Mouse (Mus musculus) frontal cortex, postnatal 14 days (tissue): ENCODE measurements around the gene Stk36.

Experiments used
- DNase-seq, 2 experiments: peaks; one replicate each; pipeline ENCODE4 v3.0.0; 2022; ENCODE audit warnings: low spot score in 2 of 2

The Stk36 gene

DNA sequence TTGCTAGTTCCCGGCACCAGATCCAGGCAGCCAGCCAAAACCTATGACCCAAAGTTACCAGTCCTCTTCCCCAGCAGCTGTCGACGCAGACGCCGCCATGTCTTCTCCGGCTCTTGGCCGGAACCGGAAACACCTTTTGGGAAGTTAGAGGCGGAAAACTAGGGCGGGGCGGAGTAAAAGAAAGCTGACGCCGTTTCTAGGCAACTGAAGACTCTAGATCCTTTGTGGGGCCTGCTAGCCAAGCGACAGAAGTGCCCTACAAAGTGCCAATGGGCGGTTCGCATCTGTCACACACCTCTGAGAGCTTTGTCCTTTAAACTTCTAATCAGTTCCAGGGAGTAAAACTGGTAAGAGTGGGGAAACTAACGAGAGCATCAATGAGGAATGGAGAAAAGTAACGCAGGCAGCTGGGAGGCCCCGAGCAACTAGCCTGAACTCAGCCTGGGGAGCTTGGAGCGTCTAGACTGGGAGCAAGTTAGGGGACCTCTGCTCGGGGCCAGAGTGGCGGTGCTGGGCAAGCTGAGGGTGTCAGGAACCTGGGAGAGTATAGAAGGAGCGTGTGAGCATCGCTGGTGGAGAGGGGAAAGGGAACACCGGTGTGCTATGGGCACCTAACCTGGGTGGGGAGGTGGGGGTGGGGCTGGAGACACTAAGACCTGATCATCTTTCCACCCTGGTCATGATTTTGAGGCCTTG is at the start of gene Stk36, which contains the start of gene Rnf25:
Gene Stk36 (plus strand): TSS at position 179 of the 696 bp plus-strand sequence.
Gene Rnf25 (minus strand): TSS at position 131 of the 696 bp plus-strand sequence.
- peak; percentile 78 to 80 for DNase-seq

DNA sequence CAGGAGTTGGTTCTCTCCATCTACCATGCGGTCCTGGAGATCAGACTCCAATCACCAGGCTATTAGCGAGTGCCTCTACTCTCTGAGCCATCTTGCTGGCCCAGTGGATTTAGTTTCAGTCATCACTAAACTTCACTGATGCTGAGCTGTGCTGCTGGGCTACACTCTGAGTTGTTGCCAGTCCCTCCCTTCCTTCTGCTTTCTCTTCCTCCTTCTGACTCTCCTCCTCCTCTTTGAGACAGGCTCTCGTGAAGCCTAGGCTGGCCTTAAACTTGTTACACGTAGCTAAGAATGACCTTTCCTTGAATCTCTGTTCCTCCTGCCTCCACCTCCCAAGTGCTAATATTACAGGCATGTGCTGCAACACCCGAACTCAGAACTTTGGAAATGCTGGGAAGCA is 42.2 kb upstream of the Stk36 start:
- DNase-seq, result no peak

DNA sequence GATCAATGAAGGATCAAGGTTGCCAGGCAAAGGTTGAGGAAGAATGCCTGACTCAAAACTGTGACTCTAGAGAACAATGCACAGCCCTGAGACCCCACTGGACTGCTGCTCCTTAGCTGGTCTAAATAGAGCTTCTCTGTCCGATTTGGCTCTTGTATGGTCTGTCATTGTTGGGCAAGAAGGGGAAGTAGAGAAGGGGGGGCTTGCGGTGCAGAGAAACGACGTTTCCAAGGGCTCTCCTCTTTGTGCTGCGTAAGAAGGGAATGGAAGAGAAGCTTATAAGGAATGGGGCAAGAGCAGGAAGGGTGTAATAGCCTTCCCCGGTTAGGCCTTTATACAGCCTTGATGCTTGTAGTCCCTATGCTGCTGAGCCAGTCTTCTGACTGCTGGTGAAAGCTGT is 35.4 kb upstream of the Stk36 start:
- no peak for DNase-seq

DNA sequence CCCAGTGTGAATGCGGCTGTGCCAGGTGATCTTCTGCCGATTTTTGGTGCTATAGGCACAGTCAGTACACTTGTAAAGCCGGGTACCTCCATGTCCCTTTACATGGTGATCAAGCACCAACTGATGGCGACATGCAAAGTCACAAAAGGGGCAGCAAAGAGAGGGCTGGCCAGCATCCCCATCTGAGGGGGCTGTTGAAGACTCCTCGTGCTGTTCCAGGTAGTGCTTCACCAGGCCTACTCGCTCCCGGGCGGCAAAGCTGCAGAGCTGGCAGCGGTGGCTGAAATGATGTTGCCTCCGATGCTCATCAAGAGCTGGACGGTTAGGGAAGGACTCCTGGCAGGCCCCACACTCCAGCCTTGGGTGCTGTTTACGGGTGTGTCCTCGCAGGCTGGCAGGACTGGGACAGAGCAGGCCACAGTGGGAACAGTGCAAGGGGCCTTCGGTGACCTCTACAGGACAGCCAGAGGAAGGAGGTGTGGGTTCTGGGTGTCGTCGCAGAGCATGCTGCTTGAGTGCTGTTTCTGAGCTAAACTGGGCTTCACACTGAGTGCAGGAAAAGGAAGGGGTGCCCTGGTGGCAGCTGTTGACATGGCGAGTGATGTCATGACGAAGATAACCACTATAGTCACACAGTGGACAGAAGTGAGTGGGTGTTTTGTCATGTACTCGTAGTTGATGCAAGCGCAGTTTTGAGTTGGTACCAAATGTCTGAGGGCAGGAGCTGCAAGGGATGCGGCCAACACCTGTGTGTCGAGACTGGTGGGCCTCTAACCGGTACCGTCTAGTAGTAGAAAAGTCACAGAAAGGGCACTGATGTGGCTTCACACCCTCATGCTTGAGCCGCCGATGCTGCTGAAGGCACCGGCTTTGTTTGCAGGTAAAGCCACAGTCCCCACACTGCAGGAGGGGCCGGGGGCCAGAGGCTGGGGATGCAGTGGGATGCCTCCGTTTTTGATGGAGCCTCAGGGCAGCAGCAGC is 31.2 kb upstream of the Stk36 start:
- DNase-seq, result no peak

DNA sequence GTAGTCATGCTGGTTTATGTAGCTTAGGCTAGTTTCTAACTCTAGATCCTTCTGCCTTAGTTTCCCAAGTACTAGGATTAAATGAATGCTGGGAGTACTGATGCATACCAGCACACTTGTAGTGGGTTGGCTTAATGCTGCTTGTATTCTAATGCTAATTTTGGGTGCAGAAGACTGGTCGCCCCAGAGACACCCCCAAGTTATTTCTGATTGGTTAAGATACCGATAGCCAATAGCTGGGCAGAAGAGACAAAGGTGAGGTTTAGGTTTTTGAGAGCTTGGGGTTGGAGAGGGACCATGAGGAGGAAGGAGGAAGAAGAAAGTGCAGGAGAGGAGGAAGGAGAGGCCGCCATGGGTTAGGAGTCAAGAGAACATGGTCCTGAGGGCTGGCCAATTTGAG is 18.6 kb upstream of the Stk36 start:
- DNase-seq, result no peak

DNA sequence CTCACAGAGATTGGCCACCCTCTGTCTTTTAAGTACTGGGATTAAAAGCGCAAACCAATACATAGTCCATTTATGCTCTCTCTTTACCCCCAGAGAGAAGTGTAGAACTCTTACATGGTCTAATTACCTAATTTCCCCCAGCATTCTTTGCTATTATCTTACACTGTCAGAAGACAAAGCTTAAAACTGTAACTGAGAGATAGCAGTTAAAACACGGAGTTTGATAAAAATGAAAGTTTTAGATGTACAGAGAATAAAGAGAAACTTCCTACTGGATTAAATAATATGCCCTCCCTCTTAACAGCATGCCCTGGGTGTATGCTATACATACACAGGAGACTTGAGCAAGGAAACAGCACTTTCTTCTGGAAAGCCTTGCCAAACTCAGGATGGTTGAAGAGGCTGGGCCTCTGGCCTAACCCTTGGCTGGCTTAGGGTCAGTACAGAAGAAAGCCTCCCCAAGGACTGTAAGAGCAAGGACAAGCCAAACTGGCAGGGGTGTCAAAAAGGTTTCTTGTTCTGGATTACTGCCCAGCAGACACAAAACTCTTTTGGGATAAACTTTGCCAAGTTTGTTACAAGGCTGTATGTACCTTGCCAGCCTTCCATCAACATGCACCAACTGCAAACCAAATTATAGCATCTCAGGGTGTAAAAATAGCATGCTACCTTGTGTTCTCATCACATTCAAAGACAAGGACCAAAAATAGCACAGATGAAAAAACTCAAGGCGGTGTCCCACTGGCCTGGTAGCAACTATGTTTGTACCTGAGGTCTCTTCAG is 16.4 kb upstream of the Stk36 start:
- no peak for DNase-seq

DNA sequence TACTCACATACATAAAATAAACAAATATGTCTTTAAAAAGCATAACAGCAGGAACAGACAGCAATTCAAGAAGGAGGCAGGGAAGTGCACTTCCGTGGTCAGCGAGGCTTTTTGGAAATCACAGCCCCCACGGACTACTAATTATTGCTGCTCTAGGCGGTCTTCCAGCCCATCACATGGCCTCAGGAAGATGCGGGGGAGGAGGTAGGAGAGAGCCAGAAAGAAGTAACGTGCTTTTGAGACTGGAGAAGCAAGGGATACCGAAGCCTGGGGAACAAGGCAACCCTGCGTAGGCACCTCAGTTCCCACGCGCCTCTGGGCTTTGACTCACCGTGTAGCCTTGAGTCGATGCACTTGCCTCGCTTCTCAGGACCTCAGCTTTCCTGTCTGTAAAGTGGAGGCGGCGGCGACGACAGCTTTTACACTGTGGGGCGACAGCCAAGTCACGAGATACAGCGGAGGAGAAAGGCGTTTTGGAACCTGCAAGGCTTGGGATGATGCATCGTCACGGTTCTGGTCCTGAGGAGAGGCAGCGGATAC is 13.9 kb upstream of the Stk36 start:
- no peak for DNase-seq

DNA sequence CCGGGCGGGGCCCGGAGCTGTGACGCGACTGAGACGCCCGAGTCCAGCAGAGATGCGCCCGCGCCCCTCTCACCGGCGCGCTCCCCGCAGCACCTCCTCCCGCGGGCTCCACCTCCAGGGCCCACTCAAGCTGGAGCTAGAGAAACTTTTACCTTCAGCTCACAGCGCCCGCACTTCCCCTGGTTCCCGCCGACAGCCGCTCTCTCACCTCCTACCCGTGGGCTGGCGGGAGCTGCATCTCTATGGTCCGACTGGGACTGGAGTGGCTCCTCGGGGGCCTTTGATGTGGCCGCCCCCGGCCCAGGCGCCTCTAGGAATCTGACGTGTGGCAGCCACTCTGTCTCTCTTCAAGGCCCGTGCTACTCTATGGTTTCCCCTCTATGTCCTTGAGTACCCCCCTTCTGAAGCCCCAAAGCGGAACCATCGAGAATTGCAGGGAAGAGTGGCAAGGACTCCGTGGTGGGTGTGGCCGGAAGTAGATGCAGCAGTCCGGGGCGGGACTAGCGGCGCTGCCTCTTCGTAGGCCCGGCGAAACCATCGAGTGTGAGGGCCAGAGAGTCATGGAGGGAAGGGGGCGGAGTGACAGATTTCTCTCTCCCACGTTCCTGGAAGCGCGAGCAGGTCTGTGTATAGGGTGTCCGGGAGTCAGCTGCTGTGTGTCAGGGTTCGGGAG is 13.3 kb upstream of the Stk36 start, which contains the start of the genes Zfp142 and Bcs1l:
Gene Zfp142 (minus strand): TSS at position 474 of the 673 bp plus-strand sequence.
Gene Bcs1l (plus strand): TSS at position 517 of the 673 bp plus-strand sequence.
- peak; percentile 96 to 98 for DNase-seq

DNA sequence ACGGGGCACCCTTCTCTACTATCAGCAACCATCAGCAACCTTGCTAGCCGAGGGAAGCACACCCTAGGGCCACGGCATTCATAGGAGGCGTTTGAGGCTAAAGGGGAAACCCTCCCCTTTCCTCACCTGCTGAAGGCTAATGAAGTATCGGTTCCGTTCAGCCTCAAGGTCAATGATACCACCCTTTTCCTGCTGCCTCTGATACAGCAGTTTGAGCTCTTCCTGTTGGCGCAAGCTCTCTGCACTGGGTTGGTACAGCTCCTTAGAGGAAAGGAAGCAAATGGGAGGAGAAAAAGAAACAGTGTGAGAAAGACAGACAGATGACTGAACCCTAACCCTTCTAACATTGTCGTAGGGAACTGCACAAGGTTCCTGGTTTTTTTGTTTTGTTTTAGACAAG is 6.8 kb upstream of the Stk36 start:
- DNase-seq, result no peak

DNA sequence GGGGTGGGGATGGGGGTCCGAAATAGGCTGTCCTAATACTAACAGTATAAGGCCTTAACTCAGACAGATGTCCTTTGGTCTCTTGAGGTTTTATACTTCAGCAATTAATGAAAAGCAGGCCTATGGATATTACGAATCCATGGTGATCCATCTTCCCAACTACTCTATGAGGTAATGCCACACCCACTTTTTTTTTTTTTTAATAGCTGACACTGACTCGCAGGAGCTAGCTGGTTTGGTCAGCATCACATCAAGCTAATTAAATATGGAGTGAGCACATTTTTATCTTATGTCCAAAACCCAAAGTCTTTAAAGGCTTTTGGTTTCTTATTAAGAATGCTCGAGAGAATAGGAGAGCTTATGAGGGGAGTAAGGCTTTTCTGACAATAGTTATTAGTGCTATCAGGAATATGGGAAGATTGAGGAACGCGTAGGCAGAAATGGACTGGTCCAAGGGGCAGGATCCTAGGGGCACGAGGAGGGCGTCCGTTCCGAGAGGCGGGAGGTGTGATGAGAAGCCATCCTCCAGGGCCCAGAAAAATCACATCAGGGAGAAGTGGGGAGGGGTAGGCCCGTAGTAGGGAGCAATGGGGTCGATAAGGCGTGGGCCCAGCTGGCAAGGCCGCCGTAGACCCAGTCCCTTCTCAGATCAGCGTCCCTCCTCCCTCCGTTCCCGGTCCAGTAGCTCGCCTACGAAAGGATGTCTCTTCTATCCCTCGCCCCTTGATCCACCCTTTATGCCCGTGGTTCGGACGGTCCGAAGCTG is 561 bp upstream of the Stk36 start:
- DNase-seq, result no peak

DNA sequence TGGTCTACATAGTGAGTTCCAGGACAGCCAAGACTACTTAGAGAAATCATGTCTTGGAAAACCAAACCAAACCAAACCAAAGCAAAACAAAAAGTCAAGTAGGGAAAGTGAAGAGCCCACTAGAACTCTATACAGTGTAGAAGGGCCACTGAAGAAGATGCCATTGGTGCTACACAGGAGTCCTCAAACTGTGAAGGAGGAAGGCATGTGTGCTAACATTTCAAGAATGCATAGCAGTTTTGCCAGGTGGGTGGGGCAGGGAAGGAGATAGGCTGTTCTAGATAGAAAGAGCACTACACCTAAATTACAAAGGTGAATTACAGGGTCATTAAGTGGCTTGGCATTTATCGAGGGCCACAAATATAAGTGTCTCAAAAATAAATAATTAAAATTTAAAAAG is 22.9 kb downstream of the Stk36 start:
- DNase-seq, result no peak

DNA sequence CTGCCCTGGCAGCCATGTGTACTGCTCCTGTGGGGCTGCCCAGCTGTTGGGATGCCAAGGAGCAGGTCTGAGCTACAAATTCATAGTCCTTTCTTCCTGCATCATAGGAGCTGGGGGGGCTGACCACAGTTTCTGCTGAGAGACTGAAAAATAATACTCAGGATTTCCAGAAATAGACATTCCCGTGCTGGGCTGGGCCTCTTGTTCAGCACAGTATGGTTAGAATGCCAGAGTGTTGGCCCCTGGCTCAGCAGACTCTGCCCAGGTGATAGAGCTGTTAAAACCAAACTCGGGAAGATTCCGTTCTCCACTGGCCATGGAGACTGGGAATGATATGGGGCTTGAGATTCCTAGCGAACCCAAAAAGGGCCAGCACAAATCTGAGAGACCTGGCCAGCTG is 24.8 kb downstream of the Stk36 start:
- no peak for DNase-seq

DNA sequence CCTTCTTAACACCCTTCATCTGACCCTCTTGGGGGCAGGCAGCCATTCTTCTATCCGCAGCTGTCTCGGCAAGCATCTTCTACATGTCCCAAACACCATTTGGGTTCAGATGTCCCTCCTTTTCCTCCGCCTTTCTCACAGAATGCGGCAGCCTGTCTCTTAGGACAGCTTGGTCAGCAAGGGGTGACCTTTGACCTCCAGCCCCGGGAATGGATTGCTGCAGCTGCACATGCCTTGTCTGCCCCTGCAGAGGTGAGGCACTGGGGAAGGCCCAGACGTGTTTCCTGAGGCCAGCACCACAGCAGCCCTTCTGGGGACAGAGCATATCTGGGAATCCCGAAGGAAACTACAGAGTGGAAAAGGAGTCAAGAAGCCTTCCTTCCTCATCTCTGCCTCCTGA is 26.8 kb downstream of the Stk36 start:
- DNase-seq, result no peak

DNA sequence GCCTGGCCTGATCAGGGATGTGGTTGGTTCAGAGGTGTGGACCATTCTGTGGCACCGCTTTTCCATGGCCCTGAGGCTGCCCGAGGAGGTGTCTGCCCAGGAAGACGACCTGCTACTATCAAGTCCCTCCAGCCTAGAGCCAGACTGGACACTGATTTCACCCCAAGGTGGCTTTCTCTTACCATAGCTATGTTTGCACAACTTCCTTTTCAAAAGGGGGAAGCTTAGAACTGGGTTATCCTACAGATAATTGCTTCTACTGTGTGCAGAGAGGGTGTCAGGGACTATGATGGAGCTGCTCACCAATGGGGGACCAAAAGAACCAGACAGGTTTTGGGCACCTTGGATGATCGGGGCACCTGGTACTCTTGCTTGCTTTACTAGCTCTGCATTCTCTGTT is 31.5 kb downstream of the Stk36 start:
- no peak for DNase-seq

DNA sequence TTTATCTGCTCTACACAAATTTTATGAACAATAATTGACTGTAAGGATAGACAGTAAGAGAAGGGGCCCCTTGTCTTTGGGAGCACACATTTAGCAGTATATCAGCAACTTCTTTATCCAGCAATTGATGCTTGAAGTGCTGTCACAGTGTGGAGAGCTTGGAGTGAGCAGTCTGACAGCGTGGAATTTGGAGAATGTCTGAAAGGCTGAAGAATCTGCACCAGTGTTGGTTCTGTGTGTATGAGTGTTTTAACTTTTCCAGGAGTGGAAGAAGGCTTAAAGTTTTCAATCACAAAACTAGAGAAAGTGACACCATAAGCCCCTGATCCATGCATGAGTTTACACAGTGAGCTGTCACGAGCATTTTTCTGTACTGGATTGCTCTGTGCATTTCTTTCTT is 42.3 kb downstream of the Stk36 start:
- no peak for DNase-seq

DNA sequence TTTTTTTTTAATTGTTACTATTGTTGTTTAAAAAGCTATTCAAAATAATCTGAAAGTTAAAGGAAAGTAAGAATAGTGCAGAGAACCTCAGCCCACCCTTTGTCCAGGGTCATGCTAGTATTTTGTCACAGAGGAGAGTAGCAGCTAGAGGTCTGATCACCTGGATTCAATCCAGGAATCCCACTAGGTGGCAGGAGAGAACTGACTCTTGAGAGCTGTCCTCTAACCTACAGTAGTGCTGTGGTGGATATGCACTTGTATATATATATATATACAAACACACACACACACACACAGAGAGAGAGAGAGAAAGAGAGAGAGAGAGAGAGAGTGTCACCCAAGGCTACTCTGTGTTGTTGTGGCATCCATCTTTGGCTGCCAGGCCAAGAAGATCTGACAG is 42.7 kb downstream of the Stk36 start:
- no peak for DNase-seq

DNA sequence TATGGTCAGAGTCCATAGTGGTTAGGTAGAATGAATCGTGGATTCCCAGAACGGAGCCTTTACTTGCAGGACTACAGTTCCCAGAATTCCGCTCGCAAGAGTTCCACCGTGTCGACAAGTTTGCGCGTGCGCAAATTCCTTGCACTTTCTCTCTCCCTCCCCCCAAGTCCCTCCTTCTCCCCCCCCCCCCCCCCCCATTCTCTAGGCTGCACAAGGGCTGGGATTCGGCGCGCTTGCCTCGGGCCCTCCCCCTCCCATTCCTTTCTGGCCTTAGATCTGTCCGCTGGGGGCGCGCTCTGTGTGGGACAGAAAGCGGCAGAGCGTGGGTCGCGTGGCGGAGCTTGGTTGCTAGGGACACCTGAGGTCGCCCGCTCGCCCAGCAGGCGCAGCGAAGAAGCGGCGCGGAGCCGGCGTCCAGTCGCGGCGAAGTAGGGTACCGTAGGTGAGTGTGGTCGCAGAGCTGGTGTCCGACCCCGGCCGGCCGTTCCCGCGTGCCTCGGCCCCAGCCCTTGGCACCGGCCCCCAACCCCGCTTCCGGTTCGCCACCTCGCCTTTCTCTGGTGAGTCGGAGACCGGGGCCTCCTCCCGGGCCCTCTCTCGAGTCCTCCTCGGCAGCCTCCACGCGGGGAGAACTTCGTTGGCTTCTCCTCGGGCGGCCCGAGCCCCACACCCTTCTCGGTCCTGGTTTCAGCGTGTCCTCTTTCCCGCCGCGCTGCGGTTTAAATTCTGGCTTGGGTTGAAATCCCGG is 60.4 kb downstream of the Stk36 start, which contains the start of gene Ttll4:
Gene Ttll4 (plus strand): TSS at position 298 of the 748 bp plus-strand sequence.
- peak; percentile 86 for DNase-seq

DNA sequence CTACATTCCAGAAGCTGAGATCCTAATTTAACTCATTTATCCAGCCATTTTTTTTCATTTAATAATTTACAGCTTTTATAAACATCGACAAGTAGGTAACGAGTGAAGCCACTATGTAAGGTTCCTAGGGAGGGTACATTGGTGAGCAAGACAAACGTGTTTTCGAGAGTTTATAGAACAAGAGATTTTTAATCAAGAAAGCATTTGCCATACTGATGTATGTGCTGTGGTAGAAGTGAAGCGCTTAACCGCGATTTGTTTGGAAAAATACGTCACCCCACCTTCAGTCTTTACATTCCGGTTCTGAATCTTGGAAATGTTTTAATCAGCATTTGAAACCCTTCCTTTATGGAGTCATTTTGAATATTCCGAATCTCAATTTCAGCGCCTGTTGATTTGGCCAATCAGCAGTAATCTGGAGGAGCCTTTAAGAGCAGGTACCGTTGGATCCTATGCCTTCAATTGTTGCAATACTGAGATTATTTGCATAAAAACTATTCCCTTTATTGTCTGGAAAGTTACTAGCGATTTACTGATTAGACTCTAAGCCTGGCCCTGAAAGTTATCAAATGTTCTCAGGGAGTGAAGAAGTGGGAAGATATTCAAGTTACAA is 61.1 kb downstream of the Stk36 start:
- DNase-seq, result no peak

DNA sequence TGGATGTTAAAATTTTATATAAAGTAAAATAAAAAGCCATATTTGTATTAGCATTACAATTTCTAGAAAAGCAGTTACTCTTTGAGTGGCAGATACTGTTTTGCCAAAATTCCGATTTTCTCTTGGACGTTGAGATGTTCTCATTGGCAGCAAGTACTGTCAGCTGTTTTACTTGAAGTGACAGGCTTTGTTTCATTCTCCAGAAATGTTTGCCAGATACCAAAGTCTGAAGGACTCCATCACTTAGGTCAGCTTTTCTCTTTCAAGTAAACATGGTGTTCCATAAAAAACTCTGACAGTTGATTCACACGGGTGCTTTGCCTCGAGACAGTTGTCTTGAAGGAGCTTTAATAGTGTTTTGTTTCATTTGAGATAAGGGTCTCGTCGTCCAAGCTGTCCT is 63.9 kb downstream of the Stk36 start:
- DNase-seq, result no peak
